8 mouse cellular contexts compared by ENCODE assay signal in genomic region chr3:73053451-73053931, GRCm38 (mm10). TPM values are rescaled to one million over a fixed set of nuclear protein-coding genes. Genes with fewer than 3 reads are reported as not detected.
DNase-seq lines count a peak whose midpoint lies in the region; ATAC-seq and TF ChIP-seq lines count a peak whose summit lies in the region.

No protein-coding gene starts in this region.

- peaks cover 11% of the 10 kb centered on the region; the same call in 1 of the 2 replicates for H3K4me1 ChIP-seq in heart, postnatal 0 days (ENCODE audit: control insufficient read depth, insufficient read depth)
- H3K4me1 ChIP-seq in embryonic facial prominence, embryonic 13.5 days = peaks cover 12% of the 10 kb centered on the region
- peaks cover 18% of the 10 kb centered on the region for H3K4me1 ChIP-seq in neural tube, embryonic 15.5 days

- peak overlapping the region; percentile 51 for H3K4me3 ChIP-seq in heart, postnatal 0 days (ENCODE audit: low read depth, low read length)
- peak overlapping the region; percentile 46 for H3K4me3 ChIP-seq in embryonic facial prominence, embryonic 13.5 days
- H3K4me3 ChIP-seq in neural tube, embryonic 15.5 days (replicated peaks) = peak overlapping the region; percentile 51

- peaks cover 66% of the 10 kb centered on the region for H3K27me3 ChIP-seq in heart, postnatal 0 days (ENCODE audit: control insufficient read depth, insufficient read depth, low read length)
- H3K27me3 ChIP-seq in embryonic facial prominence, embryonic 13.5 days = peaks cover 74% of the 10 kb centered on the region
- no peaks in the 10 kb centered on the region for H3K27me3 ChIP-seq in neural tube, embryonic 15.5 days (replicated peaks)

- WGBS in heart, postnatal 0 days = 2% methylated on average over 26 of the region's 26 CpGs
- WGBS in embryonic facial prominence, embryonic 13.5 days = 1% methylated on average over 26 of the region's 26 CpGs
- WGBS in neural tube, embryonic 15.5 days = under 1% methylated on average over 26 of the region's 26 CpGs

- H3K9ac ChIP-seq in heart, postnatal 0 days (replicated peaks; ENCODE audit: low read depth, low read length) = no peak overlapping the region; the same call in 1 of the 2 replicates
- H3K9ac ChIP-seq in embryonic facial prominence, embryonic 13.5 days = peak overlapping the region; percentile 7
- peak overlapping the region; percentile 49 for H3K9ac ChIP-seq in neural tube, embryonic 15.5 days (replicated peaks)

- H3K4me2 ChIP-seq in heart, postnatal 0 days (ENCODE audit: low read depth, low read length) = peak overlapping the region; percentile 72
- H3K4me2 ChIP-seq in embryonic facial prominence, embryonic 13.5 days = peak overlapping the region; percentile 71
- peak overlapping the region; percentile 71 for H3K4me2 ChIP-seq in neural tube, embryonic 15.5 days

- no peak overlapping the region for H3K27ac ChIP-seq in heart, postnatal 0 days (ENCODE audit: low read depth)
- H3K27ac ChIP-seq in embryonic facial prominence, embryonic 13.5 days = no peak overlapping the region
- peak overlapping the region; percentile 83 for H3K27ac ChIP-seq in neural tube, embryonic 15.5 days (replicated peaks)

- no peak for TF ChIP-seq CTCF in heart, postnatal 0 days (IDR thresholded peaks at IDR 0.05; ENCODE audit: low read depth)

- no peak for DNase-seq in heart, postnatal 0 days (ENCODE audit: low spot score)
- no peak for DNase-seq in heart, postnatal 36 days
- DNase-seq in brain, adult 2 months (ENCODE audit: low read depth, low spot score) = peak; percentile 73
- peak; percentile 55 for DNase-seq in left cerebral cortex, postnatal 4 days
- no peak for DNase-seq in natural killer cell, adult 2 months (ENCODE audit: low spot score in 2 of 2)

- no peaks in the 10 kb centered on the region for H3K36me3 ChIP-seq in heart, postnatal 0 days (replicated peaks; ENCODE audit: control insufficient read depth, insufficient read depth, low read length)
- H3K36me3 ChIP-seq in embryonic facial prominence, embryonic 13.5 days = no peaks in the 10 kb centered on the region
- peaks cover 22% of the 10 kb centered on the region for H3K36me3 ChIP-seq in neural tube, embryonic 15.5 days

- no peak for ATAC-seq in heart, postnatal 0 days (ENCODE audit: insufficient read depth, low read depth)
- no peak for ATAC-seq in embryonic facial prominence, embryonic 13.5 days (ENCODE audit: insufficient number of reproducible peaks, insufficient read depth, low FRiP score, low TSS enrichment, low read depth)
- ATAC-seq in neural tube, embryonic 15.5 days (ENCODE audit: low FRiP score) = peak; percentile 63
- no peak for ATAC-seq in inflammation-experienced regulatory T-cells, adult 6 months

- no peak for TF ChIP-seq EP300 in heart, postnatal 0 days (IDR thresholded peaks at IDR 0.05; ENCODE audit: low read depth)

- H3K9me3 ChIP-seq in heart, postnatal 0 days (replicated peaks; ENCODE audit: control insufficient read depth, low read length) = no peaks in the 10 kb centered on the region
- no peaks in the 10 kb centered on the region for H3K9me3 ChIP-seq in embryonic facial prominence, embryonic 13.5 days
- H3K9me3 ChIP-seq in neural tube, embryonic 15.5 days (replicated peaks) = no peaks in the 10 kb centered on the region

- intact Hi-C loops in heart, postnatal 36 days (cut with DNase I) = no loop called here
- intact Hi-C loops in left cerebral cortex, postnatal 4 days (cut with DNase I) = loop anchor here (10.0 kb wide), 2 partner anchors 351 to 1871 kb away; no protein-coding TSS in a partner anchor

RNA-seq across cellular contexts. Expression of gene Slitrk3, which starts 4.1 kb away (rescaled TPM):
- total RNA-seq in heart, postnatal 0 days (2014; rRNA removed; ENCODE audit: low replicate concordance) = 0.66 TPM in 1 of 2 replicates, not detected in the other
- 0.03 TPM in 2 replicates for polyA plus RNA-seq in heart, postnatal 0 days (2015; fragmentation: Nextera tagmentation; extraction: Ambion mirVana)
- total RNA-seq in heart, postnatal 36 days (2021) = not detected
- 0.88 and 1.4 TPM in 2 replicates for polyA plus RNA-seq in embryonic facial prominence, embryonic 13.5 days (2015; fragmentation: Nextera tagmentation; extraction: Ambion mirVana)
- 10 to 100 TPM; 49.0 TPM for total RNA-seq in left cerebral cortex, postnatal 4 days (2021)
- polyA plus RNA-seq in neural tube, embryonic 15.5 days (2015; fragmentation: Nextera tagmentation; extraction: Ambion mirVana) = 25.6 and 28.1 TPM in 2 replicates
- not detected for polyA plus RNA-seq in inflammation-experienced regulatory T-cells, adult 6 months (2017; shearing (Covaris generic))

Comparison
In these comparisons a context has a peak if more than half of its experiments do, and no peak if none do; other contexts are left out.
1. DNase-seq: peak in brain, adult 2 months (single experiment) and left cerebral cortex, postnatal 4 days (single experiment); none in heart, postnatal 0 days (single experiment), heart, postnatal 36 days (0 of 2) and natural killer cell, adult 2 months (0 of 2).
2. RNA of gene Slitrk3, which starts 4.1 kb away (polyA plus RNA-seq): 25.6 to 28.1 TPM in neural tube, embryonic 15.5 days; 0.88 to 1.4 TPM in embryonic facial prominence, embryonic 13.5 days, 0.03 TPM in heart, postnatal 0 days and not detected in inflammation-experienced regulatory T-cells, adult 6 months; every median in the first group is over 10 times any median in the second.
3. Peak in every context shown above with its lines, with median percentiles within 50 percentile points of each other: H3K4me2 ChIP-seq and H3K4me3 ChIP-seq.